Mouse (Mus musculus) hindbrain, embryonic 10.5 days (tissue): ENCODE results near the gene Rpl39l. TPM values are rescaled to one million over a fixed set of nuclear protein-coding genes. Genes with fewer than 3 reads are reported as not detected.
"Not testable (repeated sequence)": the region's sequence is repeated elsewhere in the genome, so short reads cannot be mapped to it uniquely, and the experiment has no call there.

Source experiments
- DNase-seq: peaks from one replicate; pipeline ENCODE4 v3.0.0-alpha.2; 2017; ENCODE audit warnings: low spot score
- H3K27ac ChIP-seq: fragments of 300-500 bp; sonication (generic); 2 replicates; pipeline ENCODE4 v1.5.1; 2016; ENCODE audit warnings: mild to moderate bottlenecking, moderate library complexity
- H3K27me3 ChIP-seq: fragments of 300-500 bp; sonication (generic); 2 replicates; pipeline ENCODE4 v1.6.1; 2016; ENCODE audit warnings: mild to moderate bottlenecking; ENCODE audit not compliant: poor library complexity, insufficient read depth, severe bottlenecking
- H3K36me3 ChIP-seq: fragments of 300-500 bp; sonication (generic); 2 replicates; pipeline ENCODE4 v1.6.1; 2016; ENCODE audit warnings: mild to moderate bottlenecking, moderate library complexity
- H3K4me1 ChIP-seq: fragments of 300-500 bp; sonication (generic); replicated peaks from 2 replicates; pipeline ENCODE4 v1.6.1; 2016; ENCODE audit warnings: mild to moderate bottlenecking
- H3K4me3 ChIP-seq: fragments of 300-500 bp; sonication (generic); 2 replicates; pipeline ENCODE4 v1.5.1; 2016; ENCODE audit warnings: mild to moderate bottlenecking, moderate library complexity
- H3K9me3 ChIP-seq: fragments of 300-500 bp; sonication (generic); 2 replicates; pipeline ENCODE4 v1.6.1; 2016; ENCODE audit warnings: mild to moderate bottlenecking, moderate library complexity
- WGBS: fragments of 180-500 bp; shearing (Covaris S2); methylation state at CpG from one replicate; pipeline ENCODE4 v1.1.7; 2016; 5-methylcytosine and 5-hydroxymethylcytosine counted together
- polyA plus RNA-seq: library from polyadenylated mRNA; unstranded; fragments of >200 nt; fragmentation: Nextera tagmentation; extraction: Ambion mirVana; gene quantifications from 2 replicates; pipeline ENCODE4 v1.2.1, GENCODE M21; 2016

Rpl39l gene
- polyA plus RNA-seq, 1 experiment from 2014 or later = 0.20 TPM

- not testable (repeated sequence) for H3K9me3 ChIP-seq, H3K36me3 ChIP-seq, H3K27me3 ChIP-seq, H3K4me3 ChIP-seq, H3K4me1 ChIP-seq, DNase-seq, H3K27ac ChIP-seq
- 84% methylated on average over 2 of the region's 2 CpGs for WGBS
These were observed 47.0 kb downstream of the Rpl39l start for GRCm38 (mm10) chr16:10217020-10217419.

Other genes starting within 250 kb of the Rpl39l start
- gene Grin2a, start 174.7 kb upstream of the Rpl39l start, polyA plus RNA-seq = 1.9 and 3.3 TPM in 2 replicates
- gene Atf7ip2, start 22.5 kb downstream of the Rpl39l start, polyA plus RNA-seq = 0.95 and 1.2 TPM in 2 replicates
- 3.2 and 3.6 TPM in 2 replicates for gene Emp2, start 143.7 kb downstream of the Rpl39l start, polyA plus RNA-seq
- gene Tekt5, start 225.3 kb downstream of the Rpl39l start, polyA plus RNA-seq = 0.11 and 0.16 TPM in 2 replicates
- 73.5 and 77.1 TPM in 2 replicates for gene Nubp1, start 241.7 kb downstream of the Rpl39l start, polyA plus RNA-seq